Mouse (Mus musculus) embryonic fibroblast, embryonic 13.5 days (primary cell): ENCODE data around the gene 4933430I17Rik.

Experiments used
- CTCF ChIP-seq: IDR thresholded peaks from 2 replicates; pipeline ENCODE4 v1.5.1; 2011; ENCODE audit warnings: mild to moderate bottlenecking, control low read depth, low read length, moderate library complexity, borderline replicate concordance; ENCODE audit not compliant: insufficient read depth
- POLR2A ChIP-seq: IDR thresholded peaks from 2 replicates; pipeline ENCODE4 v1.6.1; 2011; ENCODE audit warnings: low read depth, mild to moderate bottlenecking, control low read depth, low read length, moderate library complexity

DNA sequence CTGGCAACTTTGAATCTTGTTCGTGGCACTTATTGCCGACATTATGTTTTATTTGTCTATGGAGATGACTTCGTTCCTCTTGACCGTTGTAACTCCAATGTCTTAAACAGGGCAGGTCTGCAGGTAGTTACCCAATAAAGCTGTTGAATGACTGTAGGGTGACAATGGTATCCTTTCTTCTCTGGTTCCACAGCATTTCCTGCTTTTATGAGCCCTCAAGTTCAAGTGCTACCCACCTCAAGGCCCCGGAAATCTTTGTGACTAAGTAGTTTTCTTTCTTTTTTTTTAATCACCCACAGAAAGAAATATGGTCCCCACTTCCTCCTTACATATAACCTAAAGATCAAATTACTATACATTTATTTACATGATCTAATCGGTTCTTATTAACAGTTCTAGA lies 49.4 kb upstream of the 4933430I17Rik start:
- TF ChIP-seq POLR2A (no peak), CTCF (no peak)
